Mouse (Mus musculus) neural tube, embryonic 13.5 days (tissue): ENCODE measurements around the gene Actn4. TPM values are rescaled to one million over a fixed set of nuclear protein-coding genes. Genes with fewer than 3 reads are reported as not detected.

ENCODE experiments used
- ATAC-seq: fragments of 200-750 bp; cut with Nextera tagmentation; 2 replicates; pipeline ENCODE4 v1.8.0; 2017; ENCODE audit warnings: low read depth, mild to moderate bottlenecking, moderate TSS enrichment, moderate library complexity
- H3K27ac ChIP-seq: fragments of 300-500 bp; sonication (generic); replicated peaks from 2 replicates; pipeline ENCODE4 v1.5.1; 2015; ENCODE audit warnings: moderate library complexity, mild to moderate bottlenecking, inconsistent platforms
- H3K27me3 ChIP-seq: fragments of 300-500 bp; sonication (generic); 2 replicates; pipeline ENCODE4 v1.6.1; 2015; ENCODE audit warnings: mild to moderate bottlenecking, inconsistent platforms
- H3K36me3 ChIP-seq: fragments of 300-500 bp; sonication (generic); 2 replicates; pipeline ENCODE4 v1.6.1; 2015; ENCODE audit warnings: mild to moderate bottlenecking, inconsistent platforms
- H3K4me1 ChIP-seq: fragments of 300-500 bp; sonication (generic); replicated peaks from 2 replicates; pipeline ENCODE4 v1.6.1; 2015; ENCODE audit warnings: inconsistent platforms
- H3K4me2 ChIP-seq: fragments of 300-500 bp; sonication (generic); 2 replicates; pipeline ENCODE4 v1.6.1; 2015; ENCODE audit warnings: inconsistent platforms, mild to moderate bottlenecking, moderate library complexity
- H3K4me3 ChIP-seq: fragments of 300-500 bp; sonication (generic); 2 replicates; pipeline ENCODE4 v1.5.1; 2015; ENCODE audit warnings: mild to moderate bottlenecking, inconsistent platforms
- H3K9ac ChIP-seq: fragments of 300-500 bp; sonication (generic); 2 replicates; pipeline ENCODE4 v1.6.1; 2015; ENCODE audit warnings: moderate library complexity, mild to moderate bottlenecking, inconsistent platforms
- H3K9me3 ChIP-seq: fragments of 300-500 bp; sonication (generic); 2 replicates; pipeline ENCODE4 v1.6.1; 2016; ENCODE audit warnings: inconsistent platforms
- WGBS: fragments of 180-500 bp; shearing (Covaris S2); methylation state at CpG from one replicate; pipeline ENCODE4 v1.1.7; 2015; 5-methylcytosine and 5-hydroxymethylcytosine counted together
- polyA plus RNA-seq: library from polyadenylated mRNA; unstranded; fragments of >200 nt; fragmentation: Nextera tagmentation; extraction: Ambion mirVana; gene quantifications from 2 replicates; pipeline ENCODE4 v1.2.1, GENCODE M21; 2015

Actn4 gene
- polyA plus RNA-seq, 1 experiment from 2014 or later = 142 TPM

DNA sequence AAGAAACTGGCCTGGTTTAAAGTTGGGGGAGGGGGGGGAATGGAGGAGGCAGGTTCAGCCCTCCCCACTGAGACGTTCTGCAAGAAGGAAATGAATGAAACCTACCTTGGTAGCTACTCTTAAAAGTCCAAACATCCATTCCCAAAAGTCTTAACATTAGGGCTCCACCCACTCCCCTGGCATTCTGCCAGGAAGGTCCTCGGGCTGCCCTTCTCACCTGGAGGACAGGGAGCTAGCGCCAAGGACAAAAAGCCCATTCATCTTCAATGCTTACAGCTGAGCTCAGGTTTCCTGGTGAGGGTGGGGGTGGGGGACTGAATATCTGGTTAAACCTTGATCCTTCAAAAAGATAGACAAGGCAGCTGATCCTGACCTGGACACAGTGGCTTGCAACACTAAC is 32.8 kb downstream of the Actn4 start:
- 0 out of 2 replicates have a peak, but pooled peaks cover 3% of the 10 kb centered on the region for H3K36me3 ChIP-seq
- no peak for ATAC-seq
- no peak overlapping the region for H3K9ac ChIP-seq
- WGBS = 66% methylated on average over 3 of the region's 3 CpGs
- H3K4me1 ChIP-seq = peaks cover 60% of the 10 kb centered on the region
- H3K9me3 ChIP-seq = no peaks in the 10 kb centered on the region
- H3K4me2 ChIP-seq = no peak overlapping the region
- H3K27me3 ChIP-seq = no peaks in the 10 kb centered on the region
- no peak overlapping the region for H3K4me3 ChIP-seq
- H3K27ac ChIP-seq = no peak overlapping the region

DNA sequence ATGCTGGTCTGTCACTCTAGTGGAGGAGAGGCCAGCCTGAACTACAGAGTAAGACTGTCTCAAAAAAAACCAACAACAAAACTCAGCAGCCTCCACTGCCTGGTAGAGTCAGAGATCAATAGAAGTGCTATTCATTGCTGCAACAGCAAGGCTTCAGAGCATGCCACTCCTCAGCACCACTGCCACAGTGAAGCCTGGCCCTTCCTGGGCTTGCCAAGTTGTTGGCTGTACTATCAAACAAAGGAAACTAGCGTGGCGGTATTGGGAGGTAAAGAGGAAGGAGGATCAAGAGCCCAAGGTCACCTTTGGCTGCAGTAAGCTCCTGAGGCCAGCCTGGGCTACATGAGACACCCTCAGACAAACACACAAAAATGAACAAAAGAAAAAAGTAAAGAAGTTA is 36.0 kb downstream of the Actn4 start:
- 60% methylated on average over 2 of the region's 2 CpGs for WGBS
- H3K27me3 ChIP-seq = no peaks in the 10 kb centered on the region
- H3K4me3 ChIP-seq = no peak overlapping the region
- H3K9me3 ChIP-seq = no peaks in the 10 kb centered on the region
- H3K27ac ChIP-seq = peak overlapping the region; percentile 25; the same call in 1 of the 2 replicates
- peaks cover 83% of the 10 kb centered on the region for H3K4me1 ChIP-seq
- H3K4me2 ChIP-seq = no peak overlapping the region
- H3K9ac ChIP-seq = no peak overlapping the region
- H3K36me3 ChIP-seq = no peaks in the 10 kb centered on the region
- no peak for ATAC-seq

DNA sequence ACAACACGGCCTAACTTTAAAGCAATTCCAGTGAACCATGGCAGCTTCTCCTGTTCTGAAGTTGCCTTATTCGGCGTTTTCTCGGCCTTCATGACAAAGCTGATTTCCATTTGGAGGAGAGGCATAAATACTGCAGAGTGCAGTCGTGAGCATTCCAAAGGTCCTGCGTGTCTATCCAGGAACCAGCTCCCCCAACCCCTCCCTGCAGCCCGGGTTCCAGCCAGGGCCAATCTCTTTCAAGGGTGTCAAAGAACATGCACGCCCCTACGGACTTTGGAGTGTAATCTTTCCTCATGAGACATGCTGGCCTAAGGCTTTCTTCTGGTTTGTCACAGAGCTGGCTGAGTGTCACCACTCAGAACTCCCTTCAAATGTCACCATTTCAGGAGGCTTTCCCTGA is 36.8 kb downstream of the Actn4 start:
- H3K27me3 ChIP-seq = no peaks in the 10 kb centered on the region
- H3K4me2 ChIP-seq = no peak overlapping the region
- peak overlapping the region; percentile 65 for H3K27ac ChIP-seq
- no peaks in the 10 kb centered on the region for H3K36me3 ChIP-seq
- WGBS = 47% methylated on average over 9 of the region's 9 CpGs
- H3K9ac ChIP-seq = no peak overlapping the region
- H3K9me3 ChIP-seq = no peaks in the 10 kb centered on the region
- H3K4me1 ChIP-seq = peaks cover 83% of the 10 kb centered on the region
- no peak overlapping the region for H3K4me3 ChIP-seq
- ATAC-seq = no peak

DNA sequence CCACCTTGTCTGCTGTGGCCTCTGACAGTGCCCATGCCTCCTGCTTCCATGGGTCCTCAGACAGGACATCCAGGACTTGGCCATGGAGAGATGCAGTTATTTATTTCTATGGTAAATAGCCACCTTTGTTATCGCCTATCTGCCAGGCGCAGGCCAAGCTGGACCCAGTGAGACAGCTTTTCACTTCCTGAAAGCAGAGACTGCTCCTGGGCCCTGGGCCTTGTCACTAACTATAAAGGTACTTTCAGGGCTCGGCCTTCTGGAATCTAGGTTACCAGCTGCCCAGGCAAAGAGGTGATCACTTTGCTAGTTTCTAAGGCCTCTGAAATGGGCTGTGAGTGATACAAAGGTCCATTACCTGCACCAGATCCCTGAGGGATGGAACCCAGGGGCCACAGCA is 37.3 kb downstream of the Actn4 start:
- H3K9me3 ChIP-seq = no peaks in the 10 kb centered on the region
- no peak overlapping the region for H3K9ac ChIP-seq
- 76% methylated on average over 3 of the region's 3 CpGs for WGBS
- no peak overlapping the region for H3K4me2 ChIP-seq
- no peaks in the 10 kb centered on the region for H3K27me3 ChIP-seq
- no peak overlapping the region for H3K4me3 ChIP-seq
- no peak for ATAC-seq
- H3K36me3 ChIP-seq = no peaks in the 10 kb centered on the region
- peak overlapping the region; percentile 65 for H3K27ac ChIP-seq
- H3K4me1 ChIP-seq = peaks cover 83% of the 10 kb centered on the region

DNA sequence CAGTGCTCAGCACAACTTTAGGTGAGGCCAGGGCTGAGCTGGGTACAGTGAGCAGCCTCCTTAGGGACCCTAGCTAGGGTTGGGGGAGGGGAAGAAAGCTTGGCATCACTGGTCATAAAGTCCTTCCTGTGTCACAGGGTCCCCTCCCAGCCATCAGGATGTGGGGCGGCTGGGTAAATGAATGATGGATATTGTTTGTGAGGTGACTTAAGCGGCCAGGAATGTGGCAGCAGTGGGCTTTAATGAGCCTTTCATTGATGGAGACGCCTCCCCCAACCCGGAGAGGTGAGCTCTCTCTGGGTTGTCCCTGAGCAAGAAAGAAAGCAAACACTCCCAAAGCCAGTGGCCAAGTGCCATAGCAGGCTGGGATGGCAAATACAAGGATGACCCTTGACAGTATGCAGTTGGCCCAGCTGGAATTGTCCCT is 38.3 kb downstream of the Actn4 start:
- Histone ChIP-seq H3K4me2 (no peak overlapping the region), H3K9ac (peak overlapping the region; percentile 34; the same call in 1 of the 2 replicates), H3K4me1 (peaks cover 83% of the 10 kb centered on the region), H3K36me3 (peaks cover 1% of the 10 kb centered on the region), H3K9me3 (no peaks in the 10 kb centered on the region), H3K27ac (peak overlapping the region; percentile 65), H3K27me3 (no peaks in the 10 kb centered on the region), H3K4me3 (no peak overlapping the region)
- ATAC-seq = peak; percentile 32; the same call in 1 of the 2 replicates
- 3% methylated on average over 4 of the region's 4 CpGs for WGBS

DNA sequence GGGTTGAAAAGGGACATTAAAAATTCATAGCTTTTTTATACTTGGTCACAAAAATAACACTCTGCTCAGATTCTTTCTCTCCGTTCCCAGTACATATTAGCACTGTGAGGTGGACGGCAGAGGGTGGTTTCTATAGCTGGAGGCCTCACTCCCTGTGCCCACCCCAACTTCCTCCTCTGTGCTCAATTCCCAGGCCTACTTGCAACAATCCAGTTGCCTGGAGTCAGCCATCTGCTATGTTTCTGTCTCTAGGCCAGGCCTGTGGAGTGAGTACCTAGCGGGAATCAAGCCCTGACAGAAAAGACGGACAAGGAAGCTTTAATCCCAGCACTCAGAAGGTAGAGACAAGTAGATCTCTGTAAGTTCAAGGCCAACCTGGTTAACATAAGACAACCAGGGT is 39.5 kb downstream of the Actn4 start:
- H3K27ac ChIP-seq = peak overlapping the region; percentile 65
- peaks cover 92% of the 10 kb centered on the region for H3K4me1 ChIP-seq

DNA sequence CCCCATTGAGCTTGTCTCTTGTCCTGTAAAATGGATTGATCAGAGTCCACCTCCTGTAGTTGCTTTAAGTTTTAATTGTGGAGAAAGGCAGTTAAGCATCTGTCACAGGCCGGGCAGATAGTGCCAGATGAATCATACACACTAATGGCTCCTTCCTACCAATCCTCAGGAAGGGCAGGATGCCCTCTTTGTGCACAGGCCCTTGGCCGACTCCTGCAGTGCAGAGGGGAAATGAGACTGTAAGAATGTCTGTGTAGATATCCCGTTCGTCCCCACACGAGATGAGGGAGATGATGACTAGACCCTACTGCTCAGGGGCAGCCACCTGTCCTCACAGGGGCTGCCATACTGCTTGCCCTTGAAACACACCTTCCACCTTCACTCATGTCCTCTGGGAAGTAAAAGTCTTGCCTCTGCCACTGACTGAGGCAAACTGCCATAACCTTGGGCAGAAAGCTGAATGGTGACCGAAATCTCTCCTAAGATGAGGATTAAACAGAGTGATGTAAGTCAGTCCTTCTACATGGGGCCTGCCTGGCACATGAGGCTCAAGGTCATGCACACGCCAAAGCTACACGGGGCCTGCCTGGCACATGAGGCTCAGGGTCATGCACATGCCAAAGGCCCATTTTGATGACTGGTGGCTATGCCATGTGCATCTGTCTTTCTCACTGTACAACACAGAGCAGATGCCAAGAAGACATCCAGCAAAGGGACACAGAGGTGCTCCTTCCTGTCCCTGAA is 40.2 kb downstream of the Actn4 start:
- H3K27ac ChIP-seq = peak overlapping the region; percentile 65
- H3K4me1 ChIP-seq = peaks cover 99% of the 10 kb centered on the region

More for the DNA sequence above, 39.5 kb downstream of the Actn4 start:
- ATAC-seq = no peak
- peaks cover 13% of the 10 kb centered on the region for H3K36me3 ChIP-seq
- 0 out of 2 replicates have a peak overlapping the region, but pooled peaks have one; percentile 6 for H3K9ac ChIP-seq
- H3K9me3 ChIP-seq = no peaks in the 10 kb centered on the region
- no peak overlapping the region for H3K4me2 ChIP-seq
- WGBS = 74% methylated on average over 4 of the region's 4 CpGs
- no peak overlapping the region for H3K4me3 ChIP-seq
- H3K27me3 ChIP-seq = no peaks in the 10 kb centered on the region

DNA sequence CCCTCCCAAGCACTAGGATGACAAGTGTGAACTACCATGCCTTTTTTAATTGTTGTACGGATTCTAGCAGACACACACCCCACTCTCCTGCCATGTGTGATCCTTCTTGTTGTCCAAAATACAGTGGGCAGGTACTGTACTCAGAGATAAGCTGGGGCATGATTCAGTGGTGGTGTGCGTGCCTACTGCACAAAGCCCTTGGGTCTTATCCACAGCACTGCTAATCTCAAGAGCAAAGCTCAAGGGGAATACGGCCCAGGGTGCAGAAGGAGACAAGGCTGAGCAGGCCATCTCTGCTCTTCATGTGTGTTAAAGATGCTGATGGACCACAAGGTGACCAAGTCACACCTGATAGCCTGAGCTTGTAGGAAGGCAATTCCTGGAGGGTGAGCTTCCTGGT is 41.0 kb downstream of the Actn4 start:
- H3K4me2 ChIP-seq = no peak overlapping the region
- H3K9ac ChIP-seq = no peak overlapping the region
- WGBS = 91% methylated on average over 3 of the region's 3 CpGs
- no peak for ATAC-seq
- no peaks in the 10 kb centered on the region for H3K27me3 ChIP-seq
- peaks cover 92% of the 10 kb centered on the region for H3K4me1 ChIP-seq
- H3K36me3 ChIP-seq = peaks cover 27% of the 10 kb centered on the region
- H3K4me3 ChIP-seq = no peak overlapping the region
- no peak overlapping the region for H3K27ac ChIP-seq
- H3K9me3 ChIP-seq = no peaks in the 10 kb centered on the region

More for the DNA sequence above, 40.2 kb downstream of the Actn4 start:
- WGBS = 74% methylated on average over 8 of the region's 8 CpGs
- peaks cover 20% of the 10 kb centered on the region for H3K36me3 ChIP-seq
- H3K9ac ChIP-seq = no peak overlapping the region
- H3K4me3 ChIP-seq = no peak overlapping the region
- H3K27me3 ChIP-seq = no peaks in the 10 kb centered on the region
- ATAC-seq = no peak
- no peaks in the 10 kb centered on the region for H3K9me3 ChIP-seq
- H3K4me2 ChIP-seq = no peak overlapping the region

DNA sequence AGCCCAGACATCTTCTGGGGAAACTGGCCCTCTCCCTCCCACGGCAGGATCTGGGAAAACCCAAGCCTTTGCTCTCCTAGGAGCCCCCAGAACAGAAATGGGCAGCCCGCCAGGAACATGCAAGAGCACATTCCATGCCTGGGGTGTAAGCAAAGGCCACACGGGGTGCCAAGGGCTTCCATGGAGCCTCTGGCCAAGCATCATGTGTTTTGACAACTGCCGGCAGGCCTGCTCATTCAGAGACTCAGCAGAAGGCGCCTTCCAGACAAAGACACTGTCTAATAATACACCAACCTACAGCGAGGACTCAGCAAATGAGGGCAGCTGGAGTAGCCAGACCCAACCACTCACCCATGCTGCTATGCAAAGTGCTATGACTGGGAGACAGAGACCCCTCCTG is 42.3 kb downstream of the Actn4 start:
- Histone ChIP-seq H3K27me3 (no peaks in the 10 kb centered on the region), H3K4me2 (no peak overlapping the region), H3K9ac (peak overlapping the region; percentile 49; the same call in 1 of the 2 replicates), H3K4me1 (peaks cover 79% of the 10 kb centered on the region), H3K4me3 (no peak overlapping the region), H3K36me3 (peaks cover 41% of the 10 kb centered on the region), H3K27ac (peak overlapping the region; percentile 65), H3K9me3 (no peaks in the 10 kb centered on the region)
- peak; percentile 51 for ATAC-seq
- 32% methylated on average over 6 of the region's 6 CpGs for WGBS

DNA sequence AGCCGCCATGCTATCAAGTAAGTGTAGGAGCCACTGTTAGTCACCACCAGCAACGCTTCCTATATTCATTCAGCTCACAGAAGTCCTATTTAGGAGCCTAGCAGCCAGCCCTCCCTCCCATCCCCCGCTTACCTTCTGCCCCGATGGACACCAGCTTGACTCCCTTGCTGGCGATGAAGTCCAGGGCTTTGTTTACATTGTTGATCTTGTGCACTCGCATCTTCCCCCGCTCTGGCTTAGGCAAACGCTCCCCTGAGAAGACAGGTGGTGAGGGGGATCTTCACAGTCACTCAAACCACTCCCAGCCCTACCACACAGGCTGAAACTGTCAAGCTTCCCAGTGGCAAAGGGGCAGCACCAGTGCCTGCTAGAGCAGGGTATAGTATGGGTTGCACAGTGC is 43.6 kb downstream of the Actn4 start:
- Histone ChIP-seq H3K36me3 (peaks cover 53% of the 10 kb centered on the region), H3K27ac (peak overlapping the region; percentile 20), H3K4me3 (no peak overlapping the region), H3K4me2 (no peak overlapping the region), H3K27me3 (no peaks in the 10 kb centered on the region), H3K9me3 (no peaks in the 10 kb centered on the region), H3K4me1 (peaks cover 66% of the 10 kb centered on the region), H3K9ac (no peak overlapping the region)
- 84% methylated on average over 8 of the region's 8 CpGs for WGBS
- ATAC-seq = no peak

DNA sequence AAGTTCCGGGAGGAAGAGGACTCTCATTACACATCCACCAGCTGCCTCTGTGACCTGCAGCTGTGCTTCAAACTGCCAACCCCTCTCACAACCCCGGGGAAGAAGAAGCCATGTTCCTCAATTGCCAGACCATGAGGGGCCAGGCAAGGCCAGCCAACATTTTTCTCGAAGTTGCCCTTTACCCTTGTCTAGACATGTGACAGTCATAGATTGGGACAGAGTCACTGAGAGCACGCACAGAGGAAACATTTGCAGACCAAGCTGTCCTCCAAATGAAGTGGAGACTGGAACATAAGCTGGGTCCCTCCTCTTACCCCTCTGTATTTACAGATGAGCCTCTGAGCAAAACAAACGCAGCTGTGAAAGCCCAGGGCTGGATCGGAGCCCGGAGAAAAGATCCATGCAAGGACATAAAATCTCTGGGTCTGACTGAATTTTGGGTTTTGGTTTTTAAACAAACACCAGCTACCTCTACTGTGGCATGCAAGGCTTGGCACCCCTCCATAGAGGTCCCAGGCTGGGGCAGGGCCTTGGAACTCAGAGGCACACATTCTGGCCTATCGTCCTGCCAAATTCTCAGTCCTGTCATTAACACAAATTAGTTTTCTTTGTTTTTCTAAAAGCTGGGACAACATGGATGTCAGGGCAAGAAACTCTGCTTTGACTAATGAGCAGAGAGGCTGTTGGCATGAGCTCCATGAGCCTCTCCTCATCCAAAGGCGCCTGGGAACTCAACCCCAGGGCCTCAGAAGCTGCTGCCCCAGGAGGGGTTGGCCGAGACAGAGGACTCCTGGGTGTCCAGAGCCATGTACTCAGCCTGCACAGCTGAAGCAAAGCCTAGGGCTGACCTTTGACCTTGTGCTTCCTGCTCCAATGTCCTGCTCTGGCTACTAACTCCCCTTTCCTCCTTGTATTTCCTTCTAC is 44.4 kb downstream of the Actn4 start:
- Histone ChIP-seq H3K27me3 (no peaks in the 10 kb centered on the region), H3K9ac (no peak overlapping the region), H3K9me3 (no peaks in the 10 kb centered on the region), H3K4me3 (no peak overlapping the region), H3K27ac (peak overlapping the region; percentile 20), H3K4me1 (peaks cover 58% of the 10 kb centered on the region), H3K4me2 (no peak overlapping the region), H3K36me3 (peaks cover 61% of the 10 kb centered on the region)
- WGBS = 70% methylated on average over 10 of the region's 10 CpGs
- ATAC-seq = no peak; the same call in 1 of the 2 replicates

DNA sequence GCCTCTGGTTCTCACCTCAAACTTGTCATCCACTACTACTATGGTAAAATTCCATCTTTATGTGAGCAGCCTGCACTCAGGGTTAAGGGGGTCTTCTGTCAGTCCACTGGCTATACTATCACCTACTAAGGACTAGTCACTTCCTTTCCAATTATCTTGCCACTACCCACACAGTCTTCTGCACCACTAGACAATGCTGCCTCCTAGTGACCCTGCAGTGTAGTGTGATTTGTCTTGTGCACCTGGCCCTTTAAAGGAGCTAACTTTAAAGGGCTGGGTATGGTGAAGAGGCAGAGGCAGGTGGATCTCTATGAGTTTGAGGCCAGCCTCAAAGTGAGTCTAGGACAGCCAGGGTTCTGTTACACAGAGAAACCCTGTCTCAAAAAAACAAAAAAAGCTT is 45.6 kb downstream of the Actn4 start:
- H3K4me3 ChIP-seq = no peak overlapping the region
- H3K27ac ChIP-seq = no peak overlapping the region
- no peaks in the 10 kb centered on the region for H3K27me3 ChIP-seq
- peaks cover 73% of the 10 kb centered on the region for H3K36me3 ChIP-seq
- no peaks in the 10 kb centered on the region for H3K9me3 ChIP-seq
- no peak for ATAC-seq
- H3K4me2 ChIP-seq = no peak overlapping the region
- no peak overlapping the region for H3K9ac ChIP-seq
- peaks cover 45% of the 10 kb centered on the region for H3K4me1 ChIP-seq
